Mouse (Mus musculus): ENCODE measurements around the gene Efcab1. TPM values are rescaled to one million over a fixed set of nuclear protein-coding genes. Genes with fewer than 3 reads are reported as not detected.
"Not testable (repeated sequence)": the region's sequence is repeated elsewhere in the genome, so short reads cannot be mapped to it uniquely, and the experiment has no call there.

Efcab1 gene
- polyA plus RNA-seq (2016; fragmentation: Nextera tagmentation; extraction: Ambion mirVana): 9.8 and 9.9 TPM in 2 replicates

DNA sequence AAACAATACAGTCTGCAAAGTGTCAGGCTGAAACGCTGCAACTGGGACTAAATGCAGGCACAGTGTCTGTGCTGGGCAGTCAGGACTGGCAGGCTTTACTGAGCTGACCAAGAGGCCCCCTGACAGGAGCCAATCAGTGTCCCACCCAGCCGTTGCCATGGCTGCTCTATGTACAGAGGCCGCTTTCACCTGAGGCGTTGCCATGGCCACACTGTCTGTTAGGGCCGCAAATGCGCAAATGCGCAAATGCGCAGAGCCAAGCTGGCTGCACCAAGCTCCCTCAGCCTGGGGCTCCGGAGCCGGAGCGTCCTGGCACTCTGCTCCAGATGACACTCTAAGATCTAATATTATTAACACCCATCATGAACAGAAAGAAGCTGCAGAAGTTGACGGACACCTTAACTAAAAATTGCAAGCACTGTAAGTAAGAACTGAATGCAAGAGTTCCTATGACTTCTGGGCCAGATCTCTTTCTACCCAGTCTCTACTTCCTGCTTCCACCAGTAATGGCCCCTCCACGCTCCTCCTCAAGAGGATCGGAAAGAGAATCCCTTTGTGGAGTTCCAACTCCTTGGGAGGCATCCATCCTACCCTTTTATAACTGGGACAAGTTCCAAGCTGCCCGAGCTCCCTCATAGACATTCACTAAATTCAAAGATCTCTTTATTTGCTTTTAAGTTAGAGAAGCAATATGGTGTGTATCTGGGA, at the start of gene Efcab1:
Efcab1 (plus strand) TSS at position 214 of the 708 bp plus-strand sequence.
- H3K36me3 ChIP-seq: no peaks in the 10 kb centered on the region
- ATAC-seq (ENCODE audit: insufficient number of reproducible peaks, insufficient read depth, low FRiP score, low TSS enrichment): peak; percentile 98
- H3K4me3 ChIP-seq: peak within 1 kb of the TSS; percentile 34
- peaks cover 7% of the 10 kb centered on the region; the same call in 1 of the 2 replicates for H3K4me1 ChIP-seq
- H3K27me3 ChIP-seq: no peaks in the 10 kb centered on the region
- peak within 1 kb of the TSS; percentile 50 for H3K4me2 ChIP-seq (replicated peaks)
- H3K9me3 ChIP-seq: no peaks in the 10 kb centered on the region
- no peak within 1 kb of the TSS for H3K27ac ChIP-seq
- WGBS: 10% methylated on average over 15 of the region's 15 CpGs
- peak within 1 kb of the TSS; percentile 29; the same call in 1 of the 2 replicates for H3K9ac ChIP-seq

DNA sequence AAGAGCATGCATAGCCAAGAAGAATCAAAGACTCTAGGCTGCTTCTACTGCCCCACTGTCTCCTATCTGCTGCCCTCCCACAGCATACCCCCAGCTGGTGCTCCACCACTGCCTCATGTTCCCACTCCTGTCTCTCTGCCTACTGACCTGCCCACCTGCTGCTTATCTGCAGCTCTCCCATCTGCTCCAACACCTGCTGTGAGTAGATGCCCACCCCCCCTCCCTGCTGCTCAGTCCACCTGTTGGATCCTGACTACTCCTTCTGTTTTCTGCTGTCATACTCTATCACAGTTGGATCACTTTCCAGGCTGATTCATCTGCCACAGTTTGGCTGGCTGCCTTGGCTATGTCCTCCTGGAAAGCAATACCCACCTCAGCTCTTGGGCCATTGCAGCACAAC, 47.0 kb upstream of the Efcab1 start:
- Histone ChIP-seq H3K4me2 (replicated peaks) (no peak overlapping the region), H3K9me3 (no peaks in the 10 kb centered on the region), H3K4me1 (no peaks in the 10 kb centered on the region), H3K4me3 (no peak overlapping the region), H3K27ac (no peak overlapping the region), H3K36me3 (no peaks in the 10 kb centered on the region), H3K9ac (no peak overlapping the region), H3K27me3 (no peaks in the 10 kb centered on the region)
- ATAC-seq (ENCODE audit: insufficient number of reproducible peaks, insufficient read depth, low FRiP score, low TSS enrichment): no peak

DNA sequence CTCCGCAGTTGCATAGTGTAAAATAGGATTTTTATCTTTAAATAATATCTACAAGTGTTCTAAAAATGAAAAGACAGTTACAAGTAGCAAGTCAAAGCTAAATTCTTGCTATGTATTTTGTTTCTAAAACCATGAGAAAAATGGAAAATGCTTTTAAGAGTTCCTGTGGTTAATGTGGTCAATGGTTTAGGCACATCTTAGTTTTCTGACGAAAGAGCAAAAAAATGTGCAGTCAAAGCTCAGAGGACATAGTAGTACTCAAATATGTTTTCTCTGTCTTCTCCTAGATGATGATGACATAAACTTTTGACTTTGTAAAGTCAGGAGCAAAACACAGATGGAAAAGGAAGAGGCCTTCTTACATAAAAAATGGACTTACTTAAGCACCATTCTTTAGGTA, 21.5 kb upstream of the Efcab1 start:
- Histone ChIP-seq H3K4me2 (replicated peaks) (no peak overlapping the region), H3K4me1 (no peaks in the 10 kb centered on the region), H3K4me3 (no peak overlapping the region), H3K27me3 (no peaks in the 10 kb centered on the region), H3K36me3 (no peaks in the 10 kb centered on the region), H3K9me3 (no peaks in the 10 kb centered on the region), H3K27ac (no peak overlapping the region), H3K9ac (no peak overlapping the region)
- 85% methylated on average over 2 of the region's 2 CpGs for WGBS
- ATAC-seq (ENCODE audit: insufficient number of reproducible peaks, insufficient read depth, low FRiP score, low TSS enrichment): no peak

DNA sequence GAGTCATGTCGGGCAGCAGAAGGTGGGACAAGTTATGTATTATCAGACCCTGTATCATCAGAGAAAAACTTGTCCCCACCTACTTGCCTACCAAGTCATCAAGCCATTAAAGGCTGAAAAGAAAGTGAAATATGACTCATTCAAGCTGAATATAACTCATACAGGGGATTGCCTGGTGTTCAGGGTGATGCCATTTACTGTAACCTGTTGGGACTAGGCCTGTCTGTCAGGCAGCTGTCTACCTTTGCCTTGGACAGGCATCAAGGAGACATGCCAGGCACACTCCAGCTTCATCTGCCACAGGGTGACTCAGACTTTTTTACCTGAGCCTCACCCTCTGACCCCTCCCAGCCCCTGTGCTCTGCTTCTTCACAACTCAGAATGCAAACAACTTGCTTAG, 21.0 kb upstream of the Efcab1 start:
- H3K36me3 ChIP-seq: no peaks in the 10 kb centered on the region
- ATAC-seq (ENCODE audit: insufficient number of reproducible peaks, insufficient read depth, low FRiP score, low TSS enrichment): no peak
- H3K27me3 ChIP-seq: no peaks in the 10 kb centered on the region
- H3K4me3 ChIP-seq: no peak overlapping the region
- no peak overlapping the region for H3K4me2 ChIP-seq (replicated peaks)
- no peak overlapping the region for H3K9ac ChIP-seq
- H3K27ac ChIP-seq: no peak overlapping the region
- no peaks in the 10 kb centered on the region for H3K9me3 ChIP-seq
- no peaks in the 10 kb centered on the region for H3K4me1 ChIP-seq
- 76% methylated on average over 1 of the region's 1 CpGs for WGBS

DNA sequence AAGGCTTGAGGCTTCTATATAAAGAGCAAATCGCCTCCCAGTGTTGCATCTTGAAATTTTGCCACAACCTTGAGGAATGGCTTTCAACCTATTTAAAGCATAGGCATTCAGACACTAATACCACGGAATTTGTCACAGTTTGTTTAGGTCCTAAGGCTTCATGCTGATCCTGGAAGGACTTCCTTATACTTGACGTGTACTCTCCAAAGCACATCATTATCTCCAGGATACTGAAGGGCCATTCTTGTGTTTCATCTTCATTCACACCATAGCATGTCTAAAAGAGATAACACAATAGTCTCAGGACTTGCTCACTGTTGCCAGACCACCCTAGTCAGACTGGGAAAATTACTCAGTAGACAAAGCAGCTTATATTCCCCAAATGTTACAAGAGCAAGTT, 13.9 kb upstream of the Efcab1 start:
- WGBS: 78% methylated on average over 3 of the region's 3 CpGs
- H3K9ac ChIP-seq: no peak overlapping the region
- no peaks in the 10 kb centered on the region for H3K36me3 ChIP-seq
- H3K4me3 ChIP-seq: no peak overlapping the region
- H3K4me1 ChIP-seq: no peaks in the 10 kb centered on the region
- no peaks in the 10 kb centered on the region for H3K9me3 ChIP-seq
- no peak for ATAC-seq (ENCODE audit: insufficient number of reproducible peaks, insufficient read depth, low FRiP score, low TSS enrichment)
- no peak overlapping the region for H3K4me2 ChIP-seq (replicated peaks)
- H3K27me3 ChIP-seq: no peaks in the 10 kb centered on the region
- H3K27ac ChIP-seq: no peak overlapping the region

DNA sequence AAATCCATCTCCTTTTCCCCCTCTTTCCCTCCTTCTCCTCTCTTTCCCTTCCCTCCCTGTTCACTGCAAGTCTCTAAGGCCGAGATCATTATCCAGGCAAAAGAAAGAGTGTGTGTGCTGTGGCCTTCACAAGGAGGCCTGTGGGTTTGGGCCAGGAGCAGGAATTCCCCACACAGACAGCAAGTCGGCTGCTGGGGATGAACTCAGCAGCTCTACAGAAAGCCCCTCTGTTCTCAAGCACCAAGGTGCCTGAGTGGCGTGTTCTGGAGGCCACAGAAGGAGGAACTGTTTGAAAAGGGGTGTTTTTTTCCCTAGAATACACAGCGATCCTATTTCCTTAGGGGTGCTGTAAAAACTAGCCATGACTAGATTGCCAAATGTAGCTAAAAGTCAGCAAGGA, 12.5 kb upstream of the Efcab1 start:
- Histone ChIP-seq H3K9ac (no peak overlapping the region), H3K4me1 (no peaks in the 10 kb centered on the region), H3K27me3 (no peaks in the 10 kb centered on the region), H3K9me3 (no peaks in the 10 kb centered on the region), H3K36me3 (no peaks in the 10 kb centered on the region), H3K27ac (no peak overlapping the region), H3K4me2 (replicated peaks) (no peak overlapping the region), H3K4me3 (no peak overlapping the region)
- no peak for ATAC-seq (ENCODE audit: insufficient number of reproducible peaks, insufficient read depth, low FRiP score, low TSS enrichment)
- 35% methylated on average over 4 of the region's 4 CpGs for WGBS

DNA sequence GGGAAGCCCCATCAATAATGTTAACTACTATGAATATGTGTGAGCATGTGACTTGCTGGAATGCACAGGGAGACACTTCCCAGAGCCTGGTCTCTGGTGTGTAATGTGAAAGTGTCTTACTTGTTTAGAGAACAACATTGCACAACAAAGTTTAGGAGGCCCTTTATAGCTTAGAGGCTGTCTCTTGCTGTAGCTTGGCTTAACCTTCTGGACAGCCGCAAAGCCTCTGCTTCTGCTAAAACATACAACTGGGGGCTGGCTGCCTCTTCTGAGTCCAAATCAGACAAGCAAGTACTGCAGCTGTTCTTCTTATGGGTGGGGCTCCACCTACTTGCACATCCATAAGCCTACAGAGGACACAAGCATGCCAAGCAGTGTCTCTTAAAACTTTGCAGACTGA, 11.7 kb upstream of the Efcab1 start:
- Histone ChIP-seq H3K4me3 (no peak overlapping the region), H3K27me3 (no peaks in the 10 kb centered on the region), H3K4me2 (replicated peaks) (no peak overlapping the region), H3K9me3 (no peaks in the 10 kb centered on the region), H3K4me1 (no peaks in the 10 kb centered on the region), H3K36me3 (no peaks in the 10 kb centered on the region), H3K9ac (no peak overlapping the region), H3K27ac (no peak overlapping the region)
- WGBS: 97% methylated on average over 1 of the region's 1 CpGs
- ATAC-seq (ENCODE audit: insufficient number of reproducible peaks, insufficient read depth, low FRiP score, low TSS enrichment): no peak

DNA sequence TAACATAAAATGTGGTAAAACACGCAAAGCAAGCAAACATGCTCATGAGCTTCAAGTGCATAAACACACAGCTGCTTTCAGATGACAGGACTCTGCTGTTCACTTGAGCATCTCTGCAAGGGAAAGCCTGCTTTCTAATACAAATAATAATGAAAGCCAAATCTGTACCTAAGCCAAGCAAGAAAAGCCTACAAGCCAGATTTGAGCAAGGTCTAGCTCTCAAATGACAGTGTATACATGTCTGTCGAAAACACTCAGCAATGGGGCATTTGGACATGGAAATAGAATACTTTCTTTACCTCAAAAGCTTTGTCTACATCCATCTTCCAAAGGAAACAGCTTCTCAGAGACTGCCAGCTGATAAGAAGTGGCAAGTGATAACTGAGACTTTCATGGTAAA, 10.9 kb upstream of the Efcab1 start:
- Histone ChIP-seq H3K36me3 (no peaks in the 10 kb centered on the region), H3K4me3 (no peak overlapping the region), H3K27ac (no peak overlapping the region), H3K9ac (no peak overlapping the region), H3K27me3 (no peaks in the 10 kb centered on the region), H3K4me1 (no peaks in the 10 kb centered on the region), H3K9me3 (no peaks in the 10 kb centered on the region), H3K4me2 (replicated peaks) (no peak overlapping the region)
- no peak for ATAC-seq (ENCODE audit: insufficient number of reproducible peaks, insufficient read depth, low FRiP score, low TSS enrichment)
- 69% methylated on average over 2 of the region's 2 CpGs for WGBS

DNA sequence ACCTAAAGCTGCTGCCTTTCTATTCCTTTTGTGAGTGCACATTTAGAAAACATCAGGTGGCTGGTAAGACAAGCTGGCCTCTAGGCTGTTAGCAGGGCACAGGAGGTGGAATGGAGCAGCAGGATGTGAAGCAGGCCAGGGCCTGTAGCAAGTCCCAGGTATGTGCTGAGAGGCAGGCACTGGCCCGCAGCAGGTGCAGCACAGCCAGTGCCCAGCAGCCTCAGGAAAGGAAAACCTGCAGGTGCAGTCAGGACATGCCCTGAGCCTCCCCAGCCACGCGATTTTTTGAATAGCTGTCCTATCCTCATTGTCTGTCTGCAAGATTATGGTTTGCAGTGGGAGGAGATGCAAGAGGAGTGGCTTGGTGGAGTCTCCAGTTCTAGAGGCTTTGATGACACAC, 24.3 kb downstream of the Efcab1 start:
- 58% methylated on average over 3 of the region's 3 CpGs for WGBS
- H3K27me3 ChIP-seq; H3K27ac ChIP-seq; ATAC-seq (ENCODE audit: insufficient number of reproducible peaks, insufficient read depth, low FRiP score, low TSS enrichment); H3K9ac ChIP-seq; H3K4me1 ChIP-seq; H3K9me3 ChIP-seq; H3K4me3 ChIP-seq; H3K4me2 ChIP-seq (replicated peaks); H3K36me3 ChIP-seq: not testable (repeated sequence)

DNA sequence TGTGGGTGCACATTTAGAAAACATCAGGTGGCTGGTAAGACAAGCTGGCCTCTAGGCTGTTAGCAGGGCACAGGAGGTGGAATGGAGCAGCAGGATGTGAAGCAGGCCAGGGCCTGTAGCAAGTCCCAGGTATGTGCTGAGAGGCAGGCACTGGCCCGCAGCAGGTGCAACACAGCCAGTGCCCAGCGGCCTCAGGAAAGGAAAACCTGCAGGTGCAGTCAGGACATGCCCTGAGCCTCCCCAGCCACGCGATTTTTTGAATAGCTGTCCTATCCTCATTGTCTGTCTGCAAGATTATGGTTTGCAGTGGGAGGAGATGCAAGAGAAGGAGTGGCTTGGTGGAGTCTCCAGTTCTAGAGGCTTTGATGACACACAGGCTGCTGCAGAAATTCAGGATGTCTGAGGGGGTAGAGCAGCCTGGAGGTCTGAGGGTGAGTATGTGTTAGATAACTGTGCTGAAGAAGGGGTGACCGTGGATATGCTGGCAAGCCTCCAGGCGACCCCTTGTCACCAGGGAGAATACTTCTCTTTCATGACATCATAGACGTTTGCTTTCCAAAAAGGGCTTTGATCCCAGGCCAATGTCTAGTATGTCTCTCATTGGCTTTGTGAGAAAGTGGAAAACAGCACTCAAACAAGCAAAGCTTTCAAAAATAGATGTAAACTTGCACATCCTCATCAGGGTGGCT, 30.2 kb downstream of the Efcab1 start:
- H3K9ac ChIP-seq; H3K27ac ChIP-seq; H3K27me3 ChIP-seq; ATAC-seq (ENCODE audit: insufficient number of reproducible peaks, insufficient read depth, low FRiP score, low TSS enrichment); H3K4me2 ChIP-seq (replicated peaks); H3K9me3 ChIP-seq; H3K4me3 ChIP-seq; H3K36me3 ChIP-seq: not testable (repeated sequence)
- H3K4me1 ChIP-seq: 0 out of 2 replicates have a peak, but pooled peaks cover 13% of the 10 kb centered on the region
- 59% methylated on average over 7 of the region's 7 CpGs for WGBS

DNA sequence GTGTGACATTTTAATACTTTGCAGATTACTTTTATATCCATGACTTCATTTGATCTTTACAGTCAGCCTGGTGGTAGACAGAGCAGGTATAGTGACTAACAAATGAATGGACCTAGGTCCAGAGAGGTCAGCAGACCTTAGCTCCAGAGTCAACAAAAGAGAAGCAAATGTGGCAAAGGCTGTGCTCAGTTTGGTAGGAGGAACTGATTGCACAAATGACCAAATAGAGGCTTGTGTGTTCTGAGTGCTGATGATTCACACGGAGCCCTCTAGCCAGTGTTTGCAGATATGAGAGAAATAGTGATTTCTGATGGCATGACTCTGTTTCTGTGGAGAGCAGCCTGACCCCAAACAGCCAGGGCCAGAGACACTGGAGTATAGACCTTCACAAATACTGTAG, 33.1 kb downstream of the Efcab1 start:
- no peaks in the 10 kb centered on the region for H3K36me3 ChIP-seq
- 74% methylated on average over 1 of the region's 1 CpGs for WGBS
- no peaks in the 10 kb centered on the region for H3K9me3 ChIP-seq
- no peak overlapping the region for H3K9ac ChIP-seq
- no peak overlapping the region for H3K4me2 ChIP-seq (replicated peaks)
- H3K4me1 ChIP-seq: 0 out of 2 replicates have a peak, but pooled peaks cover 13% of the 10 kb centered on the region
- no peaks in the 10 kb centered on the region for H3K27me3 ChIP-seq
- no peak for ATAC-seq (ENCODE audit: insufficient number of reproducible peaks, insufficient read depth, low FRiP score, low TSS enrichment)
- no peak overlapping the region for H3K27ac ChIP-seq
- H3K4me3 ChIP-seq: no peak overlapping the region

DNA sequence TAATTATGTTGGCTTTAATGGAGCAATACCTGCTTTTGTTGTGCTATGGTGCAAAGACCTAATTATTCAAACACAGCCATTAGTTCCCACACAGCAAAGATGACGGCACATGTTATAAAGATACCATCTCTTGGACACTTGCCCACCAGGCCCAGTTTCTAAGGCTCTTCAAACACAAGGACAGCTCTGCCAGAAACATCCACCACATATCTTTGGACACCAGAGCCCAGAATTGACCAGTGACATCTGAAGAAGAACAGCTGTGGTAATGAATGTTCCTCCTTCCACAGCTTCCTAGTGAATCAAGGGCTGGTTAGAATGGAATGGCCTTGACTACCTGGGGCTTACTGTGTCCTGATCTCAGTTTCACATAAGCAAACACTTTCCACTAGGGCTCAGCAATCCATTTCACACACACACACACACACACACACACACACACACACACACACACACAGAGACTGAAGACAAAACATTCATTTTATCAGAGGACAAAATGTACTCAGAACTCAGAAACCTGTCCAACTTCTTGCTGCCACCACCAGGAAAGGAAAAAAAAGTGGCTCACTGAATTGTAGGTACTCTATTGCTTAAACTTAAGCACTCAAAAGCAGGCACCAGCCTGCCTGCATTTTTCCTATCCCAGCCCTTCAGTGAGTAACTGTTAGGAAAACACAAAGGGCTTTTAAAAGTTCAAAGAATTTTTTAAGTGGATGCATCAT, 33.7 kb downstream of the Efcab1 start:
- H3K4me3 ChIP-seq: no peak overlapping the region
- H3K4me1 ChIP-seq: 0 out of 2 replicates have a peak, but pooled peaks cover 13% of the 10 kb centered on the region
- no peak overlapping the region for H3K9ac ChIP-seq
- peak overlapping the region; percentile 41; the same call in 1 of the 2 replicates for H3K27ac ChIP-seq
- no peaks in the 10 kb centered on the region for H3K27me3 ChIP-seq
- H3K4me2 ChIP-seq (replicated peaks): no peak overlapping the region
- WGBS: 78% methylated on average over 1 of the region's 1 CpGs
- no peaks in the 10 kb centered on the region for H3K9me3 ChIP-seq
- no peak for ATAC-seq (ENCODE audit: insufficient number of reproducible peaks, insufficient read depth, low FRiP score, low TSS enrichment)
- no peaks in the 10 kb centered on the region for H3K36me3 ChIP-seq
